ENCODE assay signal across 18 mouse cellular contexts in genomic region chr6:113502801-113503200, GRCm38 (mm10). TPM values are rescaled to one million over a fixed set of nuclear protein-coding genes. Genes with fewer than 3 reads are reported as not detected.
"Had no signal": no experiment of that assay in that cellular context is flagged by ENCODE, and none has a peak within 500 bp of the region (broad histone marks: within the 10 kb centered on the region; RNA-seq: fewer than 3 reads in every experiment).

No protein-coding gene starts in this region.

- H3K4me3 ChIP-seq: midbrain, embryonic 12.5 days; myocyte; neural tube, embryonic 12.5 days had no signal

- H3K36me3 ChIP-seq: midbrain, embryonic 10.5 days; midbrain, embryonic 12.5 days; neural tube, embryonic 12.5 days had no signal

- H3K27ac ChIP-seq: midbrain, embryonic 10.5 days; midbrain, embryonic 12.5 days; neural tube, embryonic 12.5 days had no signal

- H3K9me3 ChIP-seq: midbrain, embryonic 12.5 days; neural tube, embryonic 12.5 days had no signal

- H3K4me2 ChIP-seq: lung, embryonic 14.5 days had no signal

- ATAC-seq: midbrain, embryonic 16.5 days had no signal

- DNase-seq: lung, adult 18-20 months; lung, embryonic 14.5 days; lung, postnatal 10 days; lung, postnatal 4 days; midbrain, embryonic 14.5 days; right cerebral cortex, postnatal 14 days; spleen, adult 18-20 months; thymus, adult 18-20 months; thymus, postnatal 14 days; thymus, postnatal 36 days had no signal

- H3K9ac ChIP-seq: lung, embryonic 14.5 days; midbrain, embryonic 12.5 days; neural tube, embryonic 12.5 days had no signal

RNA-seq across cellular contexts. Expression of gene Prrt3, which starts 1.1 kb away (rescaled TPM):
- total RNA-seq: megakaryocyte-erythroid progenitor cell, adult 5-6 weeks; neutrophil, adult 5-6 weeks had no signal

RNA-seq across cellular contexts. Expression of gene Il17rc, which starts 31.6 kb away (rescaled TPM):
- total RNA-seq: megakaryocyte, adult 5-6 weeks; megakaryocyte-erythroid progenitor cell, adult 5-6 weeks; neutrophil, adult 5-6 weeks had no signal
